Mouse (Mus musculus) MEL (cell line): ENCODE data around the gene App. TPM values are rescaled to one million over a fixed set of nuclear protein-coding genes. Genes with fewer than 3 reads are reported as not detected.

Experiments
- DNase-seq: peaks from one replicate; pipeline ENCODE4 v3.0.0; 2011; ENCODE audit warnings: low read depth, low spot score
- H3K27ac ChIP-seq: 2 replicates; pipeline ENCODE4 v1.5.1; 2012; ENCODE audit warnings: low read depth, mild to moderate bottlenecking, control low read depth, low read length, moderate library complexity; ENCODE audit not compliant: control insufficient read depth
- H3K27me3 ChIP-seq, 2 experiments: fragments of 150-350 bp in 1 of 2; sonication (generic) in 1 of 2; 2 replicates each; pipeline ENCODE4 v1.6.1; 2012; ENCODE audit warnings: low read length in 2 of 2, mild to moderate bottlenecking in 2 of 2, improper control_type of control experiment in 1 of 2, moderate library complexity in 1 of 2; ENCODE audit not compliant: insufficient read depth in 2 of 2, control insufficient read depth in 1 of 2
- H3K36me3 ChIP-seq, 2 experiments: 2 replicates each; pipeline ENCODE4 v1.6.1; 2012 to 2014; ENCODE audit warnings: low read length in 2 of 2, improper control_type of control experiment in 1 of 2, inconsistent platforms in 1 of 2, mild to moderate bottlenecking in 1 of 2; ENCODE audit not compliant: insufficient read depth in 2 of 2, control insufficient read depth in 1 of 2
- H3K4me1 ChIP-seq, 2 experiments: fragments of 150-350 bp in 1 of 2; sonication (generic) in 1 of 2; 2 replicates each; pipeline ENCODE4 v1.6.1; 2012; ENCODE audit warnings: low read length in 2 of 2, improper control_type of control experiment in 1 of 2, mild to moderate bottlenecking in 1 of 2; ENCODE audit not compliant: insufficient read depth in 2 of 2, control insufficient read depth in 1 of 2
- H3K4me3 ChIP-seq, 2 experiments: fragments of 150-350 bp in 1 of 2; sonication (generic) in 1 of 2; 2 replicates each; pipeline ENCODE4 v1.5.1; 2012; ENCODE audit warnings: low read depth in 2 of 2, low read length in 2 of 2, mild to moderate bottlenecking in 2 of 2, moderate library complexity in 2 of 2, control low read depth in 1 of 2, improper control_type of control experiment in 1 of 2; ENCODE audit not compliant: control insufficient read depth in 1 of 2, insufficient read depth in 1 of 2
- H3K79me2 ChIP-seq: 2 replicates; pipeline ENCODE4 v1.6.1; 2012; ENCODE audit warnings: mild to moderate bottlenecking, low read length, moderate library complexity; ENCODE audit not compliant: control insufficient read depth, poor library complexity, insufficient read depth
- H3K9ac ChIP-seq: 2 replicates; pipeline ENCODE4 v1.6.1; 2012; ENCODE audit warnings: low read depth, mild to moderate bottlenecking, control low read depth, low read length, moderate library complexity; ENCODE audit not compliant: control insufficient read depth, poor library complexity, severe bottlenecking
- H3K9me3 ChIP-seq: fragments of 150-350 bp; sonication (generic); replicated peaks from 2 replicates; pipeline ENCODE4 v1.6.1; 2012; ENCODE audit warnings: mild to moderate bottlenecking, low read length, improper control_type of control experiment, moderate library complexity; ENCODE audit not compliant: insufficient read depth
- CHD1 ChIP-seq: IDR thresholded peaks from 2 replicates; pipeline ENCODE4 v1.6.1; 2012; ENCODE audit warnings: low read depth, mild to moderate bottlenecking, inconsistent platforms, low read length, improper control_type of control experiment
- CHD2 ChIP-seq: IDR thresholded peaks from 2 replicates; pipeline ENCODE4 v1.6.1; 2011; ENCODE audit warnings: low read length, improper control_type of control experiment
- E2F4 ChIP-seq: IDR thresholded peaks from 2 replicates; pipeline ENCODE4 v1.6.1; 2011; ENCODE audit warnings: low read depth, low read length, improper control_type of control experiment, borderline replicate concordance
- ELF1 ChIP-seq: IDR thresholded peaks from 2 replicates; pipeline ENCODE4 v1.6.1; 2014; ENCODE audit warnings: low read depth, mild to moderate bottlenecking, inconsistent platforms, low read length, improper control_type of control experiment, moderate library complexity
- EP300 ChIP-seq, 2 experiments: IDR thresholded peaks; 2 replicates each; pipeline ENCODE4 v1.6.1; 2011; ENCODE audit warnings: improper control_type of control experiment in 2 of 2, low read length in 2 of 2, low read depth in 1 of 2, mild to moderate bottlenecking in 1 of 2
- GATA1 ChIP-seq: IDR thresholded peaks from 2 replicates; pipeline ENCODE4 v1.6.1; 2011; ENCODE audit warnings: low read depth, low read length, improper control_type of control experiment
- HCFC1 ChIP-seq: IDR thresholded peaks from 2 replicates; pipeline ENCODE4 v1.6.1; 2012; ENCODE audit warnings: low read depth, mild to moderate bottlenecking, inconsistent platforms, low read length, improper control_type of control experiment, moderate library complexity
- JUND ChIP-seq: IDR thresholded peaks from 2 replicates; pipeline ENCODE4 v1.6.1; 2011; ENCODE audit warnings: low read depth, mild to moderate bottlenecking, improper control_type of control experiment, low read length
- MAFK ChIP-seq: IDR thresholded peaks from 2 replicates; pipeline ENCODE4 v1.6.1; 2011; ENCODE audit warnings: low read depth, mild to moderate bottlenecking, low read length, improper control_type of control experiment, borderline replicate concordance
- MAX ChIP-seq: IDR thresholded peaks from 2 replicates; pipeline ENCODE4 v1.6.1; 2011; ENCODE audit warnings: low read length, improper control_type of control experiment
- MAZ ChIP-seq: IDR thresholded peaks from 2 replicates; pipeline ENCODE4 v1.6.1; 2012; ENCODE audit warnings: low read depth, mild to moderate bottlenecking, inconsistent platforms, low read length, improper control_type of control experiment
- MEF2A ChIP-seq: IDR thresholded peaks from 2 replicates; pipeline ENCODE4 v1.6.1; 2014; ENCODE audit warnings: low read depth, mild to moderate bottlenecking, inconsistent platforms, low read length, improper control_type of control experiment; ENCODE audit not compliant: poor library complexity, insufficient replicate concordance, severe bottlenecking; ENCODE audit errors: extremely low read depth
- MXI1 ChIP-seq: IDR thresholded peaks from 2 replicates; pipeline ENCODE4 v1.6.1; 2011; ENCODE audit warnings: mild to moderate bottlenecking, low read depth, low read length, improper control_type of control experiment
- MYC ChIP-seq: IDR thresholded peaks from 2 replicates; pipeline ENCODE4 v1.6.1; 2011; ENCODE audit warnings: low read depth, mild to moderate bottlenecking, low read length, improper control_type of control experiment, moderate library complexity
- NELFE ChIP-seq: IDR thresholded peaks from 2 replicates; pipeline ENCODE4 v1.6.1; 2011; ENCODE audit warnings: low read depth, low read length, improper control_type of control experiment
- NRF1 ChIP-seq: IDR thresholded peaks from 2 replicates; pipeline ENCODE4 v1.6.1; 2014; ENCODE audit warnings: low read depth, mild to moderate bottlenecking, inconsistent platforms, low read length, improper control_type of control experiment, moderate library complexity; ENCODE audit not compliant: poor library complexity, insufficient read depth, severe bottlenecking
- POLR2A ChIP-seq, 2 experiments: IDR thresholded peaks; 2 replicates each; pipeline ENCODE4 v1.6.1; 2011 to 2012; ENCODE audit warnings: low read length in 2 of 2, mild to moderate bottlenecking in 2 of 2, control low read depth in 1 of 2, improper control_type of control experiment in 1 of 2, low read depth in 1 of 2, moderate library complexity in 1 of 2; ENCODE audit not compliant: control insufficient read depth in 1 of 2, insufficient read depth in 1 of 2, poor library complexity in 1 of 2
- RAD21 ChIP-seq: IDR thresholded peaks from 2 replicates; pipeline ENCODE4 v1.6.1; 2011; ENCODE audit warnings: mild to moderate bottlenecking, low read depth, low read length, improper control_type of control experiment
- TBP ChIP-seq: IDR thresholded peaks from 2 replicates; pipeline ENCODE4 v1.8.0; 2011; ENCODE audit warnings: low read depth, low read length, improper control_type of control experiment
- TCF12 ChIP-seq: IDR thresholded peaks from 2 replicates; pipeline ENCODE4 v1.6.1; 2014; ENCODE audit warnings: low read depth, mild to moderate bottlenecking, inconsistent platforms, low read length, improper control_type of control experiment, moderate library complexity
- UBTF ChIP-seq: IDR thresholded peaks from 2 replicates; pipeline ENCODE4 v1.6.1; 2012; ENCODE audit warnings: low read depth, mild to moderate bottlenecking, inconsistent platforms, low read length, improper control_type of control experiment, moderate library complexity, borderline replicate concordance; ENCODE audit not compliant: insufficient read depth
- ZKSCAN1 ChIP-seq: IDR thresholded peaks from 2 replicates; pipeline ENCODE4 v1.6.1; 2012; ENCODE audit warnings: low read depth, mild to moderate bottlenecking, inconsistent platforms, low read length, improper control_type of control experiment, moderate library complexity
- ZMIZ1 ChIP-seq: IDR thresholded peaks from 2 replicates; pipeline ENCODE4 v1.6.1; 2012; ENCODE audit warnings: low read depth, mild to moderate bottlenecking, inconsistent platforms, low read length, improper control_type of control experiment, moderate library complexity
- ZNF384 ChIP-seq: IDR thresholded peaks from 2 replicates; pipeline ENCODE4 v1.6.1; 2012; ENCODE audit warnings: low read depth, mild to moderate bottlenecking, inconsistent platforms, low read length, improper control_type of control experiment
- polyA plus RNA-seq, 2 experiments: library from polyadenylated mRNA; stranded (reverse) in 1 of 2; unstranded in 1 of 2; fragments of >175 nt in 1 of 2; fragments of >200 nt in 1 of 2; gene quantifications; 2 replicates each; pipeline versions ENCODE4 v1.2.1 to v1.2.4; 2012; ENCODE audit warnings: low replicate concordance in 2 of 2, low read depth in 1 of 2; ENCODE audit not compliant: insufficient read length in 2 of 2, insufficient read depth in 1 of 2, missing spikeins in 1 of 2
- total RNA-seq: library from RNA; depleted of rRNA; stranded (reverse); fragments of 300-350 nt; gene quantifications from 2 replicates; pipeline ENCODE4 v1.2.3, GENCODE M21; 2012

The App gene
- total and polyA plus RNA-seq, 3 experiments = not detected

- Histone ChIP-seq H3K9me3 (no peaks in the 10 kb centered on the region), H3K4me1 (no peaks in the 10 kb centered on the region), H3K4me3 (no peak overlapping the region), H3K79me2 (no peaks in the 10 kb centered on the region), H3K27me3 (no peaks in the 10 kb centered on the region), H3K27ac (no peak overlapping the region), H3K9ac (no peak overlapping the region), H3K36me3 (no peaks in the 10 kb centered on the region)
- DNase-seq = no peak
- TF ChIP-seq MEF2A = no peak
- TF ChIP-seq NELFE = no peak
- no peak for TF ChIP-seq E2F4
- TF ChIP-seq TCF12 = no peak
- no peak for TF ChIP-seq TBP
- TF ChIP-seq ELF1 = no peak
- no peak for TF ChIP-seq MAFK
- TF ChIP-seq POLR2A (IDR thresholded peaks at IDR 0.05; ENCODE audit: control insufficient read depth in 1 of 2, insufficient read depth in 1 of 2, low read depth in 1 of 2, low read length in 2 of 2, poor library complexity in 1 of 2) = no peak
- no peak for TF ChIP-seq JUND
- TF ChIP-seq MYC = no peak
- TF ChIP-seq MAX = no peak
- no peak for TF ChIP-seq MXI1
- no peak for TF ChIP-seq EP300 (IDR thresholded peaks at IDR 0.05; ENCODE audit: low read depth in 1 of 2, low read length in 2 of 2)
- no peak for TF ChIP-seq ZMIZ1
- no peak for TF ChIP-seq RAD21
- no peak for TF ChIP-seq CHD1
- no peak for TF ChIP-seq UBTF
Measured at GRCm38 (mm10) chr16:85058138-85058537, 115.4 kb downstream of the App start.

GRCm38 (mm10) chr16:85056212-85056611 lies 117.4 kb downstream of the App start:
- Histone ChIP-seq H3K9ac (no peak overlapping the region), H3K27ac (no peak overlapping the region), H3K27me3 (no peaks in the 10 kb centered on the region), H3K4me1 (no peaks in the 10 kb centered on the region), H3K79me2 (no peaks in the 10 kb centered on the region), H3K4me3 (no peak overlapping the region), H3K9me3 (no peaks in the 10 kb centered on the region), H3K36me3 (no peaks in the 10 kb centered on the region)
- TF ChIP-seq NELFE (no peak), MYC (no peak), CHD2 (no peak), HCFC1 (no peak), MEF2A (no peak), TCF12 (no peak), GATA1 (no peak), ZKSCAN1 (no peak), MAZ (no peak), NRF1 (no peak), ZNF384 (no peak), EP300 (IDR thresholded peaks at IDR 0.05; ENCODE audit: low read depth in 1 of 2, low read length in 2 of 2) (no peak), MXI1 (no peak)
- DNase-seq = no peak
